Mouse (Mus musculus): ENCODE measurements around the gene Tspan5. TPM values are rescaled to one million over a fixed set of nuclear protein-coding genes. Genes with fewer than 3 reads are reported as not detected.

Tspan5 gene
- polyA plus RNA-seq, 1 experiment from 2014 or later, result 86.9 TPM

DNA sequence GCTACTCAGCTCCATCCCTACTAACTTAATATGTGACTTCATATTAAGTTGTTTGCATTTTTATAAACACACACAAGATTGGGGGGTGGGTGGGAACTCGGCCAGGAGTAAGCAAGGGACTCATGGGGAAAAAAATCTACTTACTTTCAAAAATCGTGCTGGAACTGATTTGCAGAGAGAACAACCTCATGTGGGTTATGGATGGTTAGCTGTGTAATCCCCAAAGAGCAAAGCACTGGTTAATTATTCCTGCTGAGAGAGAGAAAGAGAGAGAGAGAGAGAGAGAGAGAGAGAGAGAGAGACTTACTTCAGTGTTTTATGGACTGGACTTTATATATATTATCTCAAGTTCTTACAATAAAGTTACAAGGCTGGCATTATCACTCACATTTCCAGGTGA is 27.2 kb upstream of the Tspan5 start:
- H3K4me1 ChIP-seq (ENCODE audit: control insufficient read depth, insufficient read depth, low read depth, low read length), result no peaks in the 10 kb centered on the region
- no peak overlapping the region for H3K4me2 ChIP-seq (ENCODE audit: low read length)
- WGBS, result 50% methylated on average over 2 of the region's 2 CpGs
- no peak overlapping the region for H3K4me3 ChIP-seq (ENCODE audit: low read length)
- no peak overlapping the region for H3K9ac ChIP-seq (ENCODE audit: low read depth, low read length)
- no peaks in the 10 kb centered on the region for H3K36me3 ChIP-seq (ENCODE audit: control insufficient read depth, insufficient read depth, low read length)
- no peaks in the 10 kb centered on the region for H3K27me3 ChIP-seq (replicated peaks; ENCODE audit: control insufficient read depth, insufficient read depth, low read length)
- no peak for ATAC-seq
- no peak overlapping the region for H3K27ac ChIP-seq (ENCODE audit: low read depth, low read length)
- H3K9me3 ChIP-seq (ENCODE audit: control insufficient read depth, low read length), result no peaks in the 10 kb centered on the region

DNA sequence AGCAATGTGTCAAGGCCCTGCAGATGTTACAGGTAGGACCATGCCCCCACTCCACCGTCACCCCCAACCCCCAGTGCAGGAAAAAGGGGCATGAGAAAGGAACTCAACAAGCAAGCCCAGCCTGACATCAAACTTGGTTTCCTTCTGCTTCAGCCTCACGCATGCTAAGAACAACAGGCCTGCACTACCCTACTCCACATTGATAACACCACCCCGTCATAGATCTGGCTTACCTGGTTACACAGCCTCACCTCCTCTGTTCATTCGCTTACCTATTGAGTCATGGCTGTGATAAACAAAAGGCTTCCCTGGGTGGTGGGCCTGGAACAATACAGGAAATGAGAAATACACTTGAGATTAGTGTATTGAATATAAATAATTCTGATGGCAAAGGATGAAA is 26.8 kb upstream of the Tspan5 start:
- H3K27me3 ChIP-seq (replicated peaks; ENCODE audit: control insufficient read depth, insufficient read depth, low read length), result no peaks in the 10 kb centered on the region
- no peak overlapping the region for H3K9ac ChIP-seq (ENCODE audit: low read depth, low read length)
- H3K4me3 ChIP-seq (ENCODE audit: low read length), result no peak overlapping the region
- H3K36me3 ChIP-seq (ENCODE audit: control insufficient read depth, insufficient read depth, low read length), result no peaks in the 10 kb centered on the region
- ATAC-seq, result no peak
- 88% methylated on average over 4 of the region's 4 CpGs for WGBS
- H3K27ac ChIP-seq (ENCODE audit: low read depth, low read length), result no peak overlapping the region
- no peaks in the 10 kb centered on the region for H3K9me3 ChIP-seq (ENCODE audit: control insufficient read depth, low read length)
- H3K4me1 ChIP-seq (ENCODE audit: control insufficient read depth, insufficient read depth, low read depth, low read length), result no peaks in the 10 kb centered on the region
- H3K4me2 ChIP-seq (ENCODE audit: low read length), result no peak overlapping the region

DNA sequence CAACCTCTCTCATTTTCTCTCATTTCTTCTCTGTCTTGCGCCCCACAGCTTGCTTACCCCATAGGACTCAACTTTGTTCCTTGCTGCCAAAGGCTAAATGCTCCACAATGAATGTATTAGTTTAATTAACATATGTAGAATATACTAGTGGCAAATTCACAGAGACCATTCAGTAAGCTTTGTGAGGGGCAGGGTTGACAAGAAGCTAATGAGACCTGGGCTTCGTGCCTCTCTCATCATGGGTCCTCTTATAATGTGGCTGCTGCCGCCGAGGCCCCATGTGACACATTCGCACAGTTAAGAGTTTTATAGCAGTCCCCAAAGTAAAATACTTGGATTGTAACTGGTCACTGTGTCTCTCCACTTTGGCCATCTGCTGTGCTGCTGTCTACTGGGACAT is 25.0 kb upstream of the Tspan5 start:
- H3K4me3 ChIP-seq (ENCODE audit: low read length), result no peak overlapping the region
- H3K36me3 ChIP-seq (ENCODE audit: control insufficient read depth, insufficient read depth, low read length), result no peaks in the 10 kb centered on the region
- H3K27ac ChIP-seq (ENCODE audit: low read depth, low read length), result no peak overlapping the region
- H3K4me1 ChIP-seq (ENCODE audit: control insufficient read depth, insufficient read depth, low read depth, low read length), result no peaks in the 10 kb centered on the region
- H3K9ac ChIP-seq (ENCODE audit: low read depth, low read length), result no peak overlapping the region
- no peak overlapping the region for H3K4me2 ChIP-seq (ENCODE audit: low read length)
- no peak for ATAC-seq
- WGBS, result 85% methylated on average over 5 of the region's 5 CpGs
- H3K9me3 ChIP-seq (ENCODE audit: control insufficient read depth, low read length), result no peaks in the 10 kb centered on the region
- H3K27me3 ChIP-seq (replicated peaks; ENCODE audit: control insufficient read depth, insufficient read depth, low read length), result no peaks in the 10 kb centered on the region

DNA sequence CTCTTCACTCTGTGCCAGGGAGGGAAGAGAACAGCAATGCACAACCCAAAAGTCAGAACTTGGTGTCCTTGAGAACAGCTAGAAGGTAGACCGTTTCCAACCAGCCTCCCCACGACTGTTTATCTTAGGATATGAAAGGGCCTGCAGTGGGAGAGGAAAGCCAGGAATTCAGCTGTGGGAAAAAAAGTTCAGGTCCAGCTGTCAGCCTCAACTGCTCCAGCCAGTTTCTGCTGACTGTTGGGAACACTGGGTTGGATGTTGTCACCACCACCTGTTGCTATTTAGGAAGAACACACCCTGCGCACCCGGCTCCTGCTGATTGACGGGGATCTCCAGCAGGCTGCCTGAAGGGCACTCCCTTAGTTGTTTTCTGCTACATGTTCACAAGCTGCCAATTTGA is 19.8 kb upstream of the Tspan5 start:
- H3K36me3 ChIP-seq (ENCODE audit: control insufficient read depth, insufficient read depth, low read length), result no peaks in the 10 kb centered on the region
- no peak overlapping the region for H3K4me3 ChIP-seq (ENCODE audit: low read length)
- WGBS, result 79% methylated on average over 5 of the region's 5 CpGs
- ATAC-seq, result no peak
- H3K4me2 ChIP-seq (ENCODE audit: low read length), result no peak overlapping the region
- H3K27me3 ChIP-seq (replicated peaks; ENCODE audit: control insufficient read depth, insufficient read depth, low read length), result no peaks in the 10 kb centered on the region
- no peak overlapping the region for H3K27ac ChIP-seq (ENCODE audit: low read depth, low read length)
- no peaks in the 10 kb centered on the region for H3K9me3 ChIP-seq (ENCODE audit: control insufficient read depth, low read length)
- no peak overlapping the region for H3K9ac ChIP-seq (ENCODE audit: low read depth, low read length)
- H3K4me1 ChIP-seq (ENCODE audit: control insufficient read depth, insufficient read depth, low read depth, low read length), result no peaks in the 10 kb centered on the region

DNA sequence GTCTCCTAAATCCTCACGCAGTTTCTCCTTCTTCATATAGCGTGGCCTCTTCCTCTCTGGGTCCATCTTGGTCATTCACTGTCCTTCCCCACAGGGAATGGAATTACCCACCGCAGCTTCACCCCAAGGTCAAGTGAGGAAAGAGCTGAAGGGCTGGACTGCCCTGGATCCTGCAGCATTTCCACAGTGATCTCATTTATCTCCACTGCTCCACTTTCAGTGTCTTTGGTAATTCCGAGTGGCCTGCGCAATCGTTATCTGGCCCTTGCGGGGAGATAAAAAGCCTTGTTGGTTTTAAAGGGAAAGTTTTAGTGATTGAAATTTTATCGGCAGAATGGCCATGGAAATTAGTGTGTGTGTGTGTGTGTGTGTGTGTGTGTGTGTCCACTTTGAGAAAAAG is 14.4 kb upstream of the Tspan5 start:
- no peaks in the 10 kb centered on the region for H3K27me3 ChIP-seq (replicated peaks; ENCODE audit: control insufficient read depth, insufficient read depth, low read length)
- H3K4me2 ChIP-seq (ENCODE audit: low read length), result no peak overlapping the region
- no peaks in the 10 kb centered on the region for H3K9me3 ChIP-seq (ENCODE audit: control insufficient read depth, low read length)
- no peak overlapping the region for H3K27ac ChIP-seq (ENCODE audit: low read depth, low read length)
- no peak overlapping the region for H3K4me3 ChIP-seq (ENCODE audit: low read length)
- no peaks in the 10 kb centered on the region for H3K4me1 ChIP-seq (ENCODE audit: control insufficient read depth, insufficient read depth, low read depth, low read length)
- 89% methylated on average over 8 of the region's 8 CpGs for WGBS
- H3K36me3 ChIP-seq (ENCODE audit: control insufficient read depth, insufficient read depth, low read length), result no peaks in the 10 kb centered on the region
- H3K9ac ChIP-seq (ENCODE audit: low read depth, low read length), result no peak overlapping the region
- ATAC-seq, result no peak

DNA sequence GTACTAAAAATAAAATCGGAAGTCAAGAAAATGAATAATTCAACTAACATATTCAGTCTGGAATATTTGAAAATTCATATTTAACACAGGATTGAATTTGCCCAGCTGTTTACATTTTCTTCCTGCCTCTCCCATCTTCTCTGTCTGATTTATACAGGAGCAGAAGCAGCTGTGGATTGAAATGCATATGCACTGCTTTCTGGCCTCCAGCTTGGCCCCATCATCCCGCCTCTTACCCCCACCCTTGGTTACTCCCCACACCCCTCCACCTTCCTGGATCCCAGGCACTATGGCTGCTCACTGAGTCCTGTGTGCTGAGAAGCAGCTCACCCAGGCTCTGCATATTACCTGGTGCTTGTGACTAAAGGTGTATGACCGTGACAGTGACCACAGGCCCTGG is 13.2 kb upstream of the Tspan5 start:
- Histone ChIP-seq H3K9ac (ENCODE audit: low read depth, low read length) (no peak overlapping the region), H3K4me2 (ENCODE audit: low read length) (no peak overlapping the region), H3K27me3 (replicated peaks; ENCODE audit: control insufficient read depth, insufficient read depth, low read length) (no peaks in the 10 kb centered on the region), H3K36me3 (ENCODE audit: control insufficient read depth, insufficient read depth, low read length) (no peaks in the 10 kb centered on the region), H3K27ac (ENCODE audit: low read depth, low read length) (no peak overlapping the region), H3K4me1 (ENCODE audit: control insufficient read depth, insufficient read depth, low read depth, low read length) (no peaks in the 10 kb centered on the region), H3K4me3 (ENCODE audit: low read length) (no peak overlapping the region), H3K9me3 (ENCODE audit: control insufficient read depth, low read length) (no peaks in the 10 kb centered on the region)
- WGBS, result 79% methylated on average over 3 of the region's 3 CpGs
- no peak for ATAC-seq

DNA sequence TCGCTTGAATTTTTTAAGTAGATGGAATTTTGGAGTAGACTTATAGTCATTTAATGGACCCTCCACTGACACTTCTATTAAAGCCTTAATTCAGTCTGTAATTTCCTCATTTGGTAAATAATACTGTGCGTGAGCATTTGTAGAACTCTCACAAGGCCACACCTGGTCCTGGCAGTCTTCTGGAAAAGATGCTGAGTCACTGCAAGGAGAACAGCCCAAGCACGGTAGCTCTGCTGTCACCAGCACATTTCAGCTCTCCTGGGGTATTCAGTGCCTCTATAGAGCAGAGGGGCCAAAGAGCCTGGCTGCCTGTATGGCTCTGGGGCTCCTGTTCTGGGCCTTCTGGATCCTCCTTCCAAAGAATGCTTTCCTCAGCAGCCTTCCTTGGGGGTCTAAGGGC is 11.2 kb upstream of the Tspan5 start:
- no peaks in the 10 kb centered on the region for H3K27me3 ChIP-seq (replicated peaks; ENCODE audit: control insufficient read depth, insufficient read depth, low read length)
- H3K4me2 ChIP-seq (ENCODE audit: low read length), result no peak overlapping the region
- no peaks in the 10 kb centered on the region for H3K9me3 ChIP-seq (ENCODE audit: control insufficient read depth, low read length)
- H3K9ac ChIP-seq (ENCODE audit: low read depth, low read length), result no peak overlapping the region
- 58% methylated on average over 3 of the region's 3 CpGs for WGBS
- H3K4me1 ChIP-seq (ENCODE audit: control insufficient read depth, insufficient read depth, low read depth, low read length), result no peaks in the 10 kb centered on the region
- no peaks in the 10 kb centered on the region for H3K36me3 ChIP-seq (ENCODE audit: control insufficient read depth, insufficient read depth, low read length)
- no peak overlapping the region for H3K27ac ChIP-seq (ENCODE audit: low read depth, low read length)
- no peak for ATAC-seq
- no peak overlapping the region for H3K4me3 ChIP-seq (ENCODE audit: low read length)

DNA sequence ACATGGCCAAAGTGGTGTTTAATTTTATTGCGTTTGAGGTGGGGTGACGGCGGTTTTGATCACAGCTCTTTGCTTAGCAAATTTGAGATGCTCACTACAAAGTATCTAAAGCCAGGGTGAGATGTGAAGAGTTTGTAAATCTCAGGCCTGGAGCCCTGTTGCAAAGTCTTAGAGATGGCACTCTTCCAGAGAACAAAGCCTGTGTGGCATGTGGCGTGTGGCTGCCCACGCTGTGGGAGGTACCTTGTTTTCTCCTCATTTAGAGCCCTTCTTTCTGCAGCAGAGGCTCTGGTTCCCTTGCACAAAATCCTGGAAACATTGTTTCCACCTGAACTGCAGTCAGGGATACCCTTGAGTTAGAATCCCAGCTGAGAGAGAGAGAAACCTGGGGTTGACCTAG is 6.2 kb upstream of the Tspan5 start:
- Histone ChIP-seq H3K36me3 (ENCODE audit: control insufficient read depth, insufficient read depth, low read length) (no peaks in the 10 kb centered on the region), H3K4me2 (ENCODE audit: low read length) (no peak overlapping the region), H3K9me3 (ENCODE audit: control insufficient read depth, low read length) (no peaks in the 10 kb centered on the region), H3K9ac (ENCODE audit: low read depth, low read length) (no peak overlapping the region), H3K4me3 (ENCODE audit: low read length) (no peak overlapping the region), H3K27ac (ENCODE audit: low read depth, low read length) (no peak overlapping the region), H3K4me1 (ENCODE audit: control insufficient read depth, insufficient read depth, low read depth, low read length) (no peaks in the 10 kb centered on the region), H3K27me3 (replicated peaks; ENCODE audit: control insufficient read depth, insufficient read depth, low read length) (no peaks in the 10 kb centered on the region)
- no peak for ATAC-seq
- 91% methylated on average over 5 of the region's 5 CpGs for WGBS

DNA sequence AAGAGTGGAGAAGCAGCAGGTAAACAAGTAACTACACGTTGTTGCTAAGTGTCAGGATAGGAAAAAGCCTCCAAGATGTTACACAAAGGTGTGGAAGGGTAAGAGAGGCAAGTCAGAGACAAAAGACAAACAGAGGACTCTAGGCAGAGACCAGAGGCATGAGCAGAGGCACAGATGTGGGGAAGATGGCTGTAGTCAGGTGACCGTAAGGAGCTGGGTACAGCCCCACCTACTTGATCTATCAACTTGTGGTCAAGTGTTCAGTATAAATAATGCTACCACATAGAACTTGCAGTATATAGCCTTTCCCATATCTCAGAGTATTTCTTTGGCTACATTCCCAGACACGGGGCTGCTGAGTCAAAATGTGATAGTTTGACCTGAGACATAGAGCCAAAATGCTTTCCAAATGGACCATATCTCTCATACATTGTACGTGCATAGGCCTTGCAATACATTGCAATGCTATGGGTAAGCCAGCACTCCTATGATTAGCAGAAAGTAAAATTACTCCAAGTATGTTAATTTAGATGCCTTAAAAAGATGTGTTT is 2.8 kb upstream of the Tspan5 start:
- peaks cover 11% of the 10 kb centered on the region for H3K4me1 ChIP-seq (ENCODE audit: control insufficient read depth, insufficient read depth, low read depth, low read length)
- WGBS, result 87% methylated on average over 4 of the region's 4 CpGs
- no peaks in the 10 kb centered on the region for H3K27me3 ChIP-seq (replicated peaks; ENCODE audit: control insufficient read depth, insufficient read depth, low read length)
- H3K9me3 ChIP-seq (ENCODE audit: control insufficient read depth, low read length), result no peaks in the 10 kb centered on the region
- H3K27ac ChIP-seq (ENCODE audit: low read depth, low read length), result no peak overlapping the region
- no peak overlapping the region for H3K4me2 ChIP-seq (ENCODE audit: low read length)
- H3K4me3 ChIP-seq (ENCODE audit: low read length), result no peak overlapping the region
- ATAC-seq, result no peak
- H3K36me3 ChIP-seq (ENCODE audit: control insufficient read depth, insufficient read depth, low read length), result no peaks in the 10 kb centered on the region
- no peak overlapping the region for H3K9ac ChIP-seq (ENCODE audit: low read depth, low read length)

DNA sequence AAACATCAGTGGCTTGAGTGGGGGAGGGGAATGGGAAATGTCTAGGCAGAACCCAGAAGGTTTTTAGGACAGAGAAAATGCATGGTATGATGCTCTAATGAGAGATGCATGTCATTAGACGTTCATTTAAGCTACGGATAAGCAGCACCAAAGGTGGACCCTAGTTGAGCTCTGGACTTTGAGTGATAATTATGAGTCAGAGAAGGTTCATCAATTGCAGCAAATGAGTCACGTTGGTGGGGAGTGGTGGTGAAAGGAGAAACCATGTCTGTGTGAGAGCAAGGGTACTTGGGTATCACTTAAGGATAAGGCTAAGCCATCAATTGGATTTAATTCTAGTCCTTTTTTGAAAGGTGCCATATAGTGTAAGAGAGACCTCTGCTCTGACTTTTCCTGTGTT is 1.7 kb upstream of the Tspan5 start:
- Histone ChIP-seq H3K27me3 (replicated peaks; ENCODE audit: control insufficient read depth, insufficient read depth, low read length) (no peaks in the 10 kb centered on the region), H3K36me3 (ENCODE audit: control insufficient read depth, insufficient read depth, low read length) (no peaks in the 10 kb centered on the region), H3K4me2 (ENCODE audit: low read length) (no peak overlapping the region), H3K4me1 (ENCODE audit: control insufficient read depth, insufficient read depth, low read depth, low read length) (peaks cover 21% of the 10 kb centered on the region), H3K4me3 (ENCODE audit: low read length) (no peak overlapping the region), H3K9me3 (ENCODE audit: control insufficient read depth, low read length) (no peaks in the 10 kb centered on the region), H3K9ac (ENCODE audit: low read depth, low read length) (no peak overlapping the region), H3K27ac (ENCODE audit: low read depth, low read length) (no peak overlapping the region)
- no peak for ATAC-seq
- 73% methylated on average over 3 of the region's 3 CpGs for WGBS
